8 mouse cellular contexts compared by ENCODE assay signal in the genomic region with DNA sequence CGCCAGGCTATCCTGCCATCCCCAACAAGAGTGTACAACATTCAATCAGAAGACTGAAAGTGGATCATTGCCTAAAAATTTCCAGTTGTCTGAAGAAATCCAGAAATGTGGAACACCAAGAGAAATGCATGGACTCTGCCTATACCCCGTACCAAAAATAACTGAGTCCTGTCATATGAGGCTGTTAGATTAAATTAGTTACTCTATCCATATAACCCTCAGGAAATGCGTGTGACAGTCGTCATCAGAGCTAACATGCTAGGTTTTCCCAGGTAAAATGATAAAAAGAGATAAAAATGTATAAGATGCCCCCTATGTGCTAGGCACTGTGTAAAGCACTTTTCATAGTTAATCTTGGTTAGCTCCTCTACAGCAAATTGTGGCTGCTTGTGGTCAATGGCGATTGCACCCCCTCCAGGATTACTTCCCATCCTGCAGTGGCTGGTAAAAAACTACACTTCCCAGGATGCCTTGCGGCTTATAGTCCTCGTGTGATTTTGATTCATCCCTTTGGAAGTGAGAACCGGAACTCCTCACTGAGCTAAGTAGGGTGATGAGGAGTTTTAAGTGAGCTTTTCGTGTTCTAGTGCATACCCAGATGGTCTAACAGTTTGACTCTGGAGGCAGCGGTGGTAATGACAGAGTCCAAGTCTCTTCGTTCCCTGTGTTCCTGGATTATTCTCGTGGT. TPM values are rescaled to one million over a fixed set of nuclear protein-coding genes. Genes with fewer than 3 reads are reported as not detected.
DNase-seq lines count a peak whose midpoint lies in the region; ATAC-seq and TF ChIP-seq lines count a peak whose summit lies in the region.

A gene (plus strand): TSS at position 519 of the 688 bp plus-strand sequence.

- H3K79me2 ChIP-seq in heart, adult 2 months (replicated peaks; ENCODE audit: control insufficient read depth, insufficient read depth, low read length): no peaks in the 10 kb centered on the region

- H3K9me3 ChIP-seq in embryonic facial prominence, embryonic 12.5 days: no peaks in the 10 kb centered on the region
- no peaks in the 10 kb centered on the region for H3K9me3 ChIP-seq in limb, embryonic 11.5 days (ENCODE audit: control insufficient read depth, low read length)
- no peaks in the 10 kb centered on the region for H3K9me3 ChIP-seq in midbrain, embryonic 12.5 days
- H3K9me3 ChIP-seq in stomach, embryonic 15.5 days: no peaks in the 10 kb centered on the region

- H3K27me3 ChIP-seq in embryonic facial prominence, embryonic 12.5 days: no peaks in the 10 kb centered on the region
- H3K27me3 ChIP-seq in heart, adult 2 months (ENCODE audit: control insufficient read depth, insufficient read depth, low read length): no peaks in the 10 kb centered on the region
- no peaks in the 10 kb centered on the region for H3K27me3 ChIP-seq in limb, embryonic 11.5 days (ENCODE audit: control insufficient read depth, insufficient read depth, low read length)
- H3K27me3 ChIP-seq in midbrain, embryonic 12.5 days: no peaks in the 10 kb centered on the region
- H3K27me3 ChIP-seq in stomach, embryonic 15.5 days (replicated peaks): no peaks in the 10 kb centered on the region

- ATAC-seq in embryonic facial prominence, embryonic 12.5 days (ENCODE audit: insufficient number of reproducible peaks, insufficient read depth, low FRiP score, low TSS enrichment): peak; percentile 41
- ATAC-seq in limb, embryonic 11.5 days (ENCODE audit: insufficient number of reproducible peaks, low FRiP score, low TSS enrichment, low read depth): peak; percentile 62; the same call in 1 of the 2 replicates
- ATAC-seq in midbrain, embryonic 12.5 days (ENCODE audit: low FRiP score, low read depth): peak; percentile 68
- ATAC-seq in stomach, embryonic 15.5 days (ENCODE audit: insufficient read depth, low FRiP score, low read depth): peak; percentile 39; the same call in 1 of the 2 replicates

- no peak for TF ChIP-seq POLR2A in heart, adult 2 months (IDR thresholded peaks at IDR 0.05; ENCODE audit: insufficient read depth, low read depth, low read length)

- peak; percentile 37 for DNase-seq in urinary bladder, postnatal 25 days (ENCODE audit: low spot score)
- no peak for DNase-seq in urinary bladder, postnatal 10 days (ENCODE audit: low spot score)
- DNase-seq in heart, adult 2 months: peak; percentile 33 to 34
- DNase-seq in kidney, adult 8-10 months: peak; percentile 35 to 46
- DNase-seq in limb, embryonic 11.5 days (ENCODE audit: low spot score): peak; percentile 86

- no peak for TF ChIP-seq EP300 in heart, adult 2 months (IDR thresholded peaks at IDR 0.05; ENCODE audit: insufficient read depth, low read depth, low read length)

- H3K36me3 ChIP-seq in embryonic facial prominence, embryonic 12.5 days: no peaks in the 10 kb centered on the region
- no peaks in the 10 kb centered on the region for H3K36me3 ChIP-seq in heart, adult 2 months (ENCODE audit: control insufficient read depth, insufficient read depth, low read length)
- H3K36me3 ChIP-seq in limb, embryonic 11.5 days (ENCODE audit: control insufficient read depth, insufficient read depth, low read length): no peaks in the 10 kb centered on the region
- no peaks in the 10 kb centered on the region for H3K36me3 ChIP-seq in midbrain, embryonic 12.5 days
- no peaks in the 10 kb centered on the region for H3K36me3 ChIP-seq in stomach, embryonic 15.5 days

- no peak within 1 kb of the TSS for H3K27ac ChIP-seq in embryonic facial prominence, embryonic 12.5 days
- H3K27ac ChIP-seq in heart, adult 2 months: no peak within 1 kb of the TSS
- no peak within 1 kb of the TSS for H3K27ac ChIP-seq in limb, embryonic 11.5 days (replicated peaks; ENCODE audit: low read depth, low read length)
- no peak within 1 kb of the TSS for H3K27ac ChIP-seq in midbrain, embryonic 12.5 days (replicated peaks)
- H3K27ac ChIP-seq in stomach, embryonic 15.5 days: no peak within 1 kb of the TSS

- WGBS in embryonic facial prominence, embryonic 12.5 days: 28% methylated on average over 12 of the region's 12 CpGs
- WGBS in heart, adult 2 months: 28% methylated on average over 12 of the region's 12 CpGs
- WGBS in limb, embryonic 11.5 days: 30% methylated on average over 12 of the region's 12 CpGs
- 31% methylated on average over 12 of the region's 12 CpGs for WGBS in midbrain, embryonic 12.5 days
- 30% methylated on average over 12 of the region's 12 CpGs for WGBS in stomach, embryonic 15.5 days

- peak within 1 kb of the TSS; percentile 44 for H3K9ac ChIP-seq in embryonic facial prominence, embryonic 12.5 days
- no peak within 1 kb of the TSS for H3K9ac ChIP-seq in heart, adult 2 months (ENCODE audit: low read depth, low read length)
- peak within 1 kb of the TSS; percentile 45; the same call in 1 of the 2 replicates for H3K9ac ChIP-seq in limb, embryonic 11.5 days (ENCODE audit: low read length)
- H3K9ac ChIP-seq in midbrain, embryonic 12.5 days (replicated peaks): peak within 1 kb of the TSS; percentile 62
- H3K9ac ChIP-seq in stomach, embryonic 15.5 days: no peak within 1 kb of the TSS

- peak; percentile 39 for TF ChIP-seq CTCF in heart, adult 2 months (IDR thresholded peaks at IDR 0.05)

- intact Hi-C loops in heart, adult 2 months (cut with DNase I): no loop called here

- peak within 1 kb of the TSS; percentile 57 for H3K4me2 ChIP-seq in embryonic facial prominence, embryonic 12.5 days (replicated peaks)
- H3K4me2 ChIP-seq in limb, embryonic 11.5 days (ENCODE audit: low read depth, severe bottlenecking): peak within 1 kb of the TSS; percentile 62
- peak within 1 kb of the TSS; percentile 62 for H3K4me2 ChIP-seq in midbrain, embryonic 12.5 days (replicated peaks)
- peak within 1 kb of the TSS; percentile 55 for H3K4me2 ChIP-seq in stomach, embryonic 15.5 days

- peak within 1 kb of the TSS; percentile 50 for H3K4me3 ChIP-seq in embryonic facial prominence, embryonic 12.5 days
- peak within 1 kb of the TSS; percentile 12; the same call in 1 of the 2 replicates for H3K4me3 ChIP-seq in heart, adult 2 months
- peak within 1 kb of the TSS; percentile 45 for H3K4me3 ChIP-seq in limb, embryonic 11.5 days (ENCODE audit: low read depth, low read length)
- H3K4me3 ChIP-seq in midbrain, embryonic 12.5 days: peak within 1 kb of the TSS; percentile 48
- peak within 1 kb of the TSS; percentile 49 for H3K4me3 ChIP-seq in stomach, embryonic 15.5 days (replicated peaks)

- peaks cover 10% of the 10 kb centered on the region for H3K4me1 ChIP-seq in embryonic facial prominence, embryonic 12.5 days
- H3K4me1 ChIP-seq in heart, adult 2 months (ENCODE audit: control insufficient read depth, insufficient read depth, low read length): no peaks in the 10 kb centered on the region
- H3K4me1 ChIP-seq in limb, embryonic 11.5 days (ENCODE audit: control insufficient read depth, insufficient read depth, low read length): no peaks in the 10 kb centered on the region
- H3K4me1 ChIP-seq in midbrain, embryonic 12.5 days: peaks cover 10% of the 10 kb centered on the region
- H3K4me1 ChIP-seq in stomach, embryonic 15.5 days: 0 out of 2 replicates have a peak, but pooled peaks cover 5% of the 10 kb centered on the region

RNA-seq across cellular contexts. Expression of the gene that starts here (rescaled TPM):
- polyA plus RNA-seq in embryonic facial prominence, embryonic 12.5 days (2016; fragmentation: Nextera tagmentation; extraction: Ambion mirVana): 7.9 and 8.4 TPM in 2 replicates
- 1 to 10 TPM; 6.5 to 7.8 TPM for total RNA-seq in heart, adult 2 months (2021)
- polyA plus RNA-seq in heart, adult 2 months (2012; rRNA removed): 2.9 and 9.4 TPM in 2 replicates
- 5.6 and 7.0 TPM in 2 replicates for polyA plus RNA-seq in limb, embryonic 11.5 days (2014; fragmentation: Nextera tagmentation; extraction: Ambion mirVana)
- 7.8 and 7.9 TPM in 2 replicates for polyA plus RNA-seq in midbrain, embryonic 12.5 days (2016; fragmentation: Nextera tagmentation; extraction: Ambion mirVana)
- polyA plus RNA-seq in stomach, embryonic 15.5 days (2015; fragmentation: Nextera tagmentation; extraction: Ambion mirVana): 5.8 and 6.0 TPM in 2 replicates

Comparison
In these comparisons a context has a peak if more than half of its experiments do, and no peak if none do; other contexts are left out.
1. H3K9ac ChIP-seq: peak in embryonic facial prominence, embryonic 12.5 days (single experiment), limb, embryonic 11.5 days (single experiment) and midbrain, embryonic 12.5 days (single experiment); none in heart, adult 2 months (single experiment) and stomach, embryonic 15.5 days (single experiment).
2. Peak in every context shown above with its lines, with median percentiles within 50 percentile points of each other: ATAC-seq, H3K4me2 ChIP-seq and H3K4me3 ChIP-seq.